Mouse (Mus musculus) adrenal gland, adult 18-20 months (tissue): ENCODE data around the gene Mpdz. TPM values are rescaled to one million over a fixed set of nuclear protein-coding genes. Genes with fewer than 3 reads are reported as not detected.

Source experiments
- DNase-seq, 2 experiments: peaks; one replicate each; pipeline ENCODE4 v3.0.0; 2021 to 2022; ENCODE audit warnings: low spot score in 2 of 2
- total RNA-seq, 2 experiments: library from RNA; stranded (reverse); gene quantifications; 1 replicate in 1 of 2; 2 replicates in 1 of 2; pipeline ENCODE4 v1.2.3; 2021

Mpdz gene
- total RNA-seq, 2 experiments from 2014 or later, result 95.3 to 103 TPM

- DNase-seq, result no peak
These were observed 45.7 kb downstream of the Mpdz start for GRCm38 (mm10) chr4:81396883-81397282.

DNA sequence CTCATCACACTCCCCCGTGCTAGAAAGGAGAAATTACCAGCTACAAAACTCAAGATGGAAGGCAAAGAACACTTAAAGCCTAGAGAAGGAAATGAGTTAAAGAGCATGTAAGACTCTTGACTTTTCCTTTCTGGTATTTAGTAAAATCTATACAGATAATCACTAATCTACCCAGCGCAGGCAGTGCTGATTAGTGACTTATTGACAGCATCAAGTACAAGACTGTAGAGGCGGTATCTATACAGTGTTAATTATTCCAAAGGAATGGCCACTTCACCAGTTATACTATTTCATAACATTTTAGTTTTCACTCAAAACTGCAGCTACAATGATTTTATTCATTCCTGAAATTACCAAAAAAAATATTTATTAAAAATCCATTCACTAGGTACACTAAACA lies 49.7 kb downstream of the Mpdz start:
- DNase-seq, result no peak

- DNase-seq, result no peak
These were observed 53.4 kb downstream of the Mpdz start for GRCm38 (mm10) chr4:81389263-81389662.

- no peak for DNase-seq
These were observed 55.0 kb downstream of the Mpdz start for GRCm38 (mm10) chr4:81387644-81388043.

DNA sequence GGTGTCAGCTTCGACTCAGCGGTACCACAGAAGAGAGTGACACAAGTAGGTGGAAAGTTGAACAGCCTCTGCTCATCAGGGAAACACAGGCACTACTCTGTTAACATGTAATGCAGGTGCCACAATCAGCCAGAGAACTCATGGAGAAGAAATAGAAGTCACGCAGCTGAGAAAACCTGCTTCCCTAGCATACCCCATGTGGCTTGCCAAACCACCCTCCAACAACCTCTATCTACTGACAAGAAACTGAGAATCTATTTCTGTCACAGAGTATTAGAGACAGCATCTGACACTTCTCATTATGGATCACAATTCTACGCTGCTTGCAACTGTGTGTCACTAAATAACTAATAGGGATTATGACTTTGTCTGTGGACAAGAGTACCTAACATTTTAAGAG lies 70.3 kb downstream of the Mpdz start:
- no peak for DNase-seq

- no peak for DNase-seq
These were observed 91.2 kb downstream of the Mpdz start for GRCm38 (mm10) chr4:81351368-81351767.

DNA sequence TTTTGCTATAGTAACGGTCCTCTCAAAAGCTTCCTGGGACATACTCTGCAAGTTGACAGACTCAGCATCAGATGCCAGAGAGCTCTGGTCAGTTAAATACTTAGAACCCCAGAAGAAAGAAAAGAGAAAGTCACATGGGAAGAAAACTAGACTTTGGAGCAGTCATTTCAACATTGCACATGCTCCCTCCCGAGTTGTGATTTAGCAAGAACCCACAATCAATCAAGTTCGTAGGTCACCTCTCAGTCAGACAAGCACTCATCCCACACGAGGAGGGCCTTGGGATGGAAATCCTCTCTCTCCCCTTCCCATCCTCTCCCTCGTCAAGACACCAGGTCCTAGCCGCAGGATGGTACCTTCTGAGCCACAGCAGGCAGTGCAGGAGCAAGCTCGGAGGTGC lies 94.0 kb downstream of the Mpdz start:
- no peak for DNase-seq

- no peak for DNase-seq
These were observed 97.5 kb downstream of the Mpdz start for GRCm38 (mm10) chr4:81345141-81345540.

DNA sequence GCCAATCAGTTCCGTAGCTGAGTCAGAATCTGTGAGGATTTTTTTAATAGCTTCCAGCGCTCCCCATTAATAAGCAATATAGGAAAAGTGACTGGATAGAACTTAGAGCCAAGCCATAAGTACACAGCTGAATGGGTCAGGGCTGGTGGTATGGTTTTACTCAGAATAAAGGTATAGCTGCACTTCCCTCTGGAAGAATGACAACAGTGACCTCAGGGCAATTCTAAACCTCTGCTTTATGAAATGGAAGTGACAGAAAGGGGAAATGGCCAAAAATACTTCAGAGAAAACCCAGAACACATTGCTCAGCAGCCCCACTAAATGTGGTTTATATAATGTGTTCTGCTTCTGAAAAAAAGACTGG lies 109.0 kb downstream of the Mpdz start:
- no peak for DNase-seq

GRCm38 (mm10) chr4:81332901-81333627 lies 109.6 kb downstream of the Mpdz start:
- DNase-seq, result no peak

GRCm38 (mm10) chr4:81332439-81332841 lies 110.2 kb downstream of the Mpdz start:
- no peak for DNase-seq

- DNase-seq, result no peak
These were observed 114.9 kb downstream of the Mpdz start for GRCm38 (mm10) chr4:81327694-81328093.

DNA sequence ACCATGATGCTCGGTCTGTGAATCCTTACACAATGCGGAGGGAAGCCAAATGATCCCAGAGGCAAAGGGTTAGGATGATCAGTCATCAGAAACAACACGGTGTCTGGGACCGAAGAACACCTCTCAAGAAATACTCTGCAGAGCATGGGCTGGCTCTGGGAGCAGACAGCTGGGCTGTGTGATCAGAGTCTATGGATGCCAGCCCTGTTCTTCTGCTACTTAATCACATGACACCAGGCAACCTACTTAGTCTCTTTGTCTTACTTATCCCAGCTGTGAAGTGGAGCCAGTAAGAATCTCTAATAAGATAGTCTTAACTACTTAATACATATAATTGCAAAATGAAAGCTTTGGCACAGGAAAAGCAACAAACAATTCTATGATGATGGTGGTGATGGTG lies 118.8 kb downstream of the Mpdz start:
- DNase-seq, result no peak

DNA sequence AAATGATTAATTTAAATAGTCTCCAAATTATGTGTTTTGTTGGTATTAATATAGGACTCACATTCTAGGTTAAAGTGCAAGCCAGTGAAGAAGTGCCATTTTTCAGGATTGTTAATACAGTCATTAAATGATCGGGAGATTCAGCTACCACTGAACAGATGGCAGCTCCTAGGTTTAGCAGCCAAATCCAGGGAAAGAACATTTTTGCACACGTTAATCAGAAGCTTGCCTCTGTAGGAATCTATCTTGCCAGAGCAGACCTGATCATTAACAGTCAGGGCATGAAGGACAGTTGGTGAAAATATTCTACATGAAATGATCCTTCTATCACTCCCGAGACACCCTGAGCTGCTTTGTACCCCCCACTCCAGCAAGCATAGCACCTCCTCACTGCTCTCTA lies 120.4 kb downstream of the Mpdz start:
- no peak for DNase-seq

DNA sequence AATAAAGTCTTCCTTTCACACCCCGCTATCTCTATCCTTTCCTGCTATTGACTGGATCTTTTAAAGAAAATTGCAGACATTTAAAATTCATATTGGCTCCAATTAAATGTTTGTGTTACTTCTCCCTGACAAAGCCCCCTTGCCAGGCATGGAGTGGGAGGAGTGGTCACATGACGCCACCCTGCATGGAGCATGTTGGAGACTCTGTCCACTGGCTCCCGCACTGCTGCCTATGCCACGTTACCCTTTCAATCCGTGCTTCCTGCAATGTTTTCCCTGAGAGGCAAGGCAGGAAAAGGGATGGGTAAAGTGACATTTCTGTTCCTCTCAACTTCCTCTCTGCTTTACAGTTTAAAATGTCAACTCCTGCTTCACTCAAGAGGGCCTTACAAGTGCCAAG lies 128.0 kb downstream of the Mpdz start:
- DNase-seq, result no peak

DNA sequence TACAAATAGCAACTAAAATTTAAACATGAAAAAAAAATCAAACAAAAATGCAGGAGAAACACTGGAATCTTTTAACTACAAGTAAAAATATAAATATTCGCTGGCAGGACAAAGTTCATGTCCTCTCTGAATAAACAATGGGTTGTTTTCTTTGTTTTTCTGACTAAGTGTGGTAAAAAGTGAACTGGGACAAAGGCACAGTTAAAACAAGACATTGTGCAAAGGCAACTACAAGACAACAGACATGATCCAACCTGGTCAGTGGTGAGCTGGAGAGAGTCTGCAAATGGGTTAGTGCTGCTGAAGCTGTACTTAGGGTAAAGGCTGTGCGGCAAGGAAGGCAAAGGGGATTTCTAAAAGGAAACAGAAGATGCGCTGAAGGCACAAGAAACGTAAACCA lies 129.4 kb downstream of the Mpdz start:
- no peak for DNase-seq

GRCm38 (mm10) chr4:81310168-81310474 lies 132.5 kb downstream of the Mpdz start:
- DNase-seq, result no peak

- no peak for DNase-seq
These were observed 133.0 kb downstream of the Mpdz start for GRCm38 (mm10) chr4:81309473-81310167.

DNA sequence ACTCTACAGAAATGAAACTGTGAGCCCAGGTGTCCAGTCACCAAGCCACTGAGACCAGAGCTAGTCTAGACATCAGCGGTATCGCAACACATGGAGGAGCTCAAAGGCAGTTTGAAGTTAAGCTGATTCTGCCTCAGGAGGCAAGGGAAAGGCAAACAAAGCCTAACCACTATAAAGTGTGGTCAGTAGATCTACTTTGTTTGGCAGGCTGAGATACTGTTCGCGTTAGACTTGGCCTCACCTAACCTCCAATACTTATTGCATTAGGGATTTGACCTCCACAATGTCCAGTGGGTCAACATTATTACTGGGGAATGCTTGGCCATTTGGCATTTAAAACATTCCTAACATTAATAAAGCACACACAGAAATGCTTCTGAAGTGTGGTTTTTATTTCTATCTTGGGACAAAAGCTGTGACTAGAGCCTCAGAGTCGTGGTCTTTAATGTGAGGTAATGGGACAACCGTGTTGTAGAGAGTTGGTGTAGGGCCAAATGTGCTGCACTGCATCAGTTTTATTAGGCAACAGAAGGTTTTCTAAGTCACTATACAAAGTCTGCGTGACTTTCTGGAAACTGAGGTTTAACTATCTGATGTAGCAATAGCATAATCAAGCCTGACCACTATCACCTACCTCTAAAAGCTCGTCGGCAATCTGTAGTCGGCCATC lies 134.9 kb downstream of the Mpdz start:
- DNase-seq, result no peak

GRCm38 (mm10) chr4:81302056-81302455 lies 140.6 kb downstream of the Mpdz start:
- DNase-seq, result no peak

DNA sequence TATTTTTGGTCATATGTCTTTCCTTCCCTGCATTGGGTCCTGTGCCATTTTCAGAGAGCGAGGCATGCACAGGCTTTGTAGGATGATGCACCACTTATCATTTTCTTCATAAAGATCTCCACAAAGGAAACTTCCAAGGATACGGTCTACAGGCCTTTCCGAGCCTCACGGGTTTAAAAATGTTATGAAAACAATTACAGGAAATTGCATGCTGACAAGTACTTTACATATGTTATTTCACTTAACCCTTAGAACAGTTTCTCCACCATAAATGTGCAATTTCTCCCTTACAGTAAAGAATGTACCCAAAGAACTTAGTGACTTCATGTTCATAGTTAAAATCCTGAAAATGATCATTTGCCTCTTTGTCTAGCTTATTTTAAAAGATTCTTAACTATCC lies 144.2 kb downstream of the Mpdz start:
- no peak for DNase-seq

GRCm38 (mm10) chr4:81293309-81293708 lies 149.3 kb downstream of the Mpdz start:
- no peak for DNase-seq

DNA sequence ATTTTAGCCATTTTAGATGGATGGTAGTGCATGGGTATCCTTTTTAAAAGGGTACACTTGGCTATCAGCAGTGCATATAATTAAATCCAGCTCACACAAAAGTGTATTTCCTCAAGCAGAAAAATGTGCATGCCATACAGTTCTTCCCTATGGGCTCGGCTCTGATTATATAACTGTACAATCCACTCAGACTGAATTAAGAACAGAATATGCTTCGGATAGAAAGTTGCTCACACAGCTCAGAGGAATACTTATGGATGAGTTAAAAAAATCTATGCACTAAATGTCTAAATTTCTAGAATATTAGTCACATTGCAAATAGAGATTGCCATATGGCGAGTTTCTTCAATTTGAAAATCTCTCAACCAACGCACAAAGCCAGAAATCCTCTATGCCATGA lies 157.1 kb downstream of the Mpdz start:
- no peak for DNase-seq
